Comparison of ENCODE assay signal across 8 mouse cellular contexts in genomic region chr7:76392296-76392940, GRCm38 (mm10).
DNase-seq lines count a peak whose midpoint lies in the region; ATAC-seq lines count a peak whose summit lies in the region.

No protein-coding gene starts in this region.

- H3K27me3 ChIP-seq in heart, embryonic 15.5 days = no peaks in the 10 kb centered on the region
- no peaks in the 10 kb centered on the region for H3K27me3 ChIP-seq in embryonic facial prominence, embryonic 11.5 days (ENCODE audit: control insufficient read depth, insufficient read depth, low read length)
- no peaks in the 10 kb centered on the region for H3K27me3 ChIP-seq in hindbrain, embryonic 13.5 days
- 0 out of 2 replicates have a peak, but pooled peaks cover 6% of the 10 kb centered on the region for H3K27me3 ChIP-seq in midbrain, embryonic 12.5 days

- intact Hi-C loops in heart, postnatal 10 days (cut with DNase I) = loop anchor here (2.0 to 10.0 kb wide), 3 partner anchors 548 to 1050 kb away; no protein-coding TSS in a partner anchor

- no peak for DNase-seq in heart, postnatal 10 days
- no peak for DNase-seq in embryonic facial prominence, embryonic 11.5 days (ENCODE audit: low spot score)
- no peak for DNase-seq in cerebellum, postnatal 4 days (ENCODE audit: low spot score in 2 of 2)
- DNase-seq in layer of hippocampus, postnatal 14 days (ENCODE audit: low spot score in 2 of 2) = no peak
- no peak for DNase-seq in cerebellum, adult 18-20 months

- H3K4me2 ChIP-seq in heart, embryonic 15.5 days = peak overlapping the region; percentile 60
- peak overlapping the region; percentile 17 for H3K4me2 ChIP-seq in embryonic facial prominence, embryonic 11.5 days (ENCODE audit: low read depth, low read length)
- peak overlapping the region; percentile 49 for H3K4me2 ChIP-seq in hindbrain, embryonic 13.5 days
- H3K4me2 ChIP-seq in midbrain, embryonic 12.5 days (replicated peaks) = peak overlapping the region; percentile 50

- H3K9ac ChIP-seq in heart, embryonic 15.5 days = no peak overlapping the region
- no peak overlapping the region for H3K9ac ChIP-seq in embryonic facial prominence, embryonic 11.5 days (replicated peaks; ENCODE audit: low read length)
- peak overlapping the region; percentile 19; the same call in 1 of the 2 replicates for H3K9ac ChIP-seq in hindbrain, embryonic 13.5 days
- no peak overlapping the region for H3K9ac ChIP-seq in midbrain, embryonic 12.5 days (replicated peaks)

- H3K27ac ChIP-seq in heart, embryonic 15.5 days = no peak overlapping the region
- no peak overlapping the region for H3K27ac ChIP-seq in embryonic facial prominence, embryonic 11.5 days (replicated peaks; ENCODE audit: low read depth, low read length)
- peak overlapping the region; percentile 64; the same call in 1 of the 2 replicates for H3K27ac ChIP-seq in hindbrain, embryonic 13.5 days
- no peak overlapping the region for H3K27ac ChIP-seq in midbrain, embryonic 12.5 days (replicated peaks)

- H3K4me1 ChIP-seq in heart, embryonic 15.5 days (replicated peaks) = peaks cover 5% of the 10 kb centered on the region; the same call in 1 of the 2 replicates
- H3K4me1 ChIP-seq in embryonic facial prominence, embryonic 11.5 days (ENCODE audit: control insufficient read depth, insufficient read depth, low read length) = no peaks in the 10 kb centered on the region
- H3K4me1 ChIP-seq in hindbrain, embryonic 13.5 days (replicated peaks) = peaks cover 18% of the 10 kb centered on the region
- peaks cover 14% of the 10 kb centered on the region for H3K4me1 ChIP-seq in midbrain, embryonic 12.5 days

- no peak for ATAC-seq in heart, embryonic 15.5 days (replicated peaks; ENCODE audit: insufficient number of reproducible peaks, insufficient read depth, low FRiP score, low read depth)
- peak; percentile 66; the same call in 1 of the 2 replicates for ATAC-seq in embryonic facial prominence, embryonic 11.5 days (replicated peaks; ENCODE audit: insufficient number of reproducible peaks, low FRiP score, low TSS enrichment, low read depth)
- ATAC-seq in hindbrain, embryonic 13.5 days (ENCODE audit: low FRiP score) = peak; percentile 59
- ATAC-seq in midbrain, embryonic 12.5 days (ENCODE audit: low FRiP score, low read depth) = peak; percentile 76

- H3K36me3 ChIP-seq in heart, embryonic 15.5 days = no peaks in the 10 kb centered on the region
- H3K36me3 ChIP-seq in embryonic facial prominence, embryonic 11.5 days (replicated peaks; ENCODE audit: control insufficient read depth, insufficient read depth, low read depth, low read length) = no peaks in the 10 kb centered on the region
- no peaks in the 10 kb centered on the region for H3K36me3 ChIP-seq in hindbrain, embryonic 13.5 days
- no peaks in the 10 kb centered on the region for H3K36me3 ChIP-seq in midbrain, embryonic 12.5 days

- peak overlapping the region; percentile 42; the same call in 1 of the 2 replicates for H3K4me3 ChIP-seq in heart, embryonic 15.5 days
- H3K4me3 ChIP-seq in embryonic facial prominence, embryonic 11.5 days (ENCODE audit: low read depth, low read length) = peak overlapping the region; percentile 8; the same call in 1 of the 2 replicates
- peak overlapping the region; percentile 31; the same call in 1 of the 2 replicates for H3K4me3 ChIP-seq in hindbrain, embryonic 13.5 days
- peak overlapping the region; percentile 36 for H3K4me3 ChIP-seq in midbrain, embryonic 12.5 days

- 16% methylated on average over 15 of the region's 15 CpGs for WGBS in heart, embryonic 15.5 days
- WGBS in embryonic facial prominence, embryonic 11.5 days = 22% methylated on average over 15 of the region's 15 CpGs
- WGBS in hindbrain, embryonic 13.5 days = 22% methylated on average over 15 of the region's 15 CpGs
- 16% methylated on average over 15 of the region's 15 CpGs for WGBS in midbrain, embryonic 12.5 days

- H3K9me3 ChIP-seq in heart, embryonic 15.5 days (replicated peaks) = no peaks in the 10 kb centered on the region
- no peaks in the 10 kb centered on the region for H3K9me3 ChIP-seq in embryonic facial prominence, embryonic 11.5 days (replicated peaks; ENCODE audit: control insufficient read depth, low read length)
- H3K9me3 ChIP-seq in hindbrain, embryonic 13.5 days = no peaks in the 10 kb centered on the region
- H3K9me3 ChIP-seq in midbrain, embryonic 12.5 days = no peaks in the 10 kb centered on the region
